Mouse (Mus musculus) activated CD4-positive, CD25-positive, alpha-beta regulatory T cell, adult 9 weeks (primary cell): ENCODE data around the gene Mst1. TPM values are rescaled to one million over a fixed set of nuclear protein-coding genes. Genes with fewer than 3 reads are reported as not detected.

Source experiments
- polyA plus RNA-seq: library from polyadenylated mRNA; unstranded; fragments of 100-300 nt; shearing (Covaris generic); gene quantifications from one replicate; pipeline ENCODE4 v1.2.1, GENCODE M21; 2017

The Mst1 gene
- polyA plus RNA-seq = 1.2 TPM

DNA sequence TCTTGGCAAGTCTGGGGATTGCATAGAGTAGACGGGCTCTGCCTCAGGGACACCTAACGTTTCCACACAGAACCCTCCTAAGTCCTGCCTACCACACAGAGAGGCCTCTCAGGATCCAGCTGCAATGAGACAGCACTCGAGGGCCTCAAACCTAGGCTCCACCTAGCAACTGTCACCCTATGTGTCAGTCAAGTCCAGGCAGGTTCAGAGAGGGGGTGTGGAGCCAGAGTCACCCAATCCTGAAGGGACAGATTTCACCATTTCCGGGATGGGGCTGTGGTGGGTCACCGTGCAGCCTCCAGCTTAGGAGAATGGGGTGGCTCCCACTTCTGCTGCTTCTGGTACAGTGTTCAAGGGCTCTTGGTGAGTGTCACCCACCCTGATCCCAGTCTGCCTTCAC, at the start of gene Mst1:
Gene Mst1 (plus strand): TSS at position 269 of the 400 bp plus-strand sequence.

DNA sequence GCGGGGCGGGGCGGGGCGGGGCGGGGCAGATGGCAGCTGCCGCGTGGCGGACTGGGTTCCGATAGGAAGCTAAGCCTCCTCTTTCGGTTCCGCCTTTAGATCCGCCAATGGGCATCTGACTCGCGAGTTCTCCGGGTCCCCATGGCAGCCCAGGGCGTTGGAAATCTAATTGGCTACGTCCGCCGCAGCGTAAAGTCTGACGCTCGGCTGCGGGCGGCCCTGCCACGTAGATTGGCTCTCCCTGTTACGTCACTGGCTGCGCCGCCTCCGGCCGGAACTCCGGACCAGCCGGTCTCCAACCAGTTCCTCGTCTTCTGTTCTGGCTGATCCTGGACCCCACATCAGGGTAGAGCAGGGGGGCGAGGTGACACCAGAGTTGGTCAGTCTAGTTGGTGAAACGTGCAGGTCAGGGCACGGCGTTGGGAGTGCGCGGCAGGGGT, 31.2 kb upstream of the Mst1 start, which contains the start of gene Gmppb:
Gene Gmppb (plus strand): TSS at position 227 of the 440 bp plus-strand sequence.

DNA sequence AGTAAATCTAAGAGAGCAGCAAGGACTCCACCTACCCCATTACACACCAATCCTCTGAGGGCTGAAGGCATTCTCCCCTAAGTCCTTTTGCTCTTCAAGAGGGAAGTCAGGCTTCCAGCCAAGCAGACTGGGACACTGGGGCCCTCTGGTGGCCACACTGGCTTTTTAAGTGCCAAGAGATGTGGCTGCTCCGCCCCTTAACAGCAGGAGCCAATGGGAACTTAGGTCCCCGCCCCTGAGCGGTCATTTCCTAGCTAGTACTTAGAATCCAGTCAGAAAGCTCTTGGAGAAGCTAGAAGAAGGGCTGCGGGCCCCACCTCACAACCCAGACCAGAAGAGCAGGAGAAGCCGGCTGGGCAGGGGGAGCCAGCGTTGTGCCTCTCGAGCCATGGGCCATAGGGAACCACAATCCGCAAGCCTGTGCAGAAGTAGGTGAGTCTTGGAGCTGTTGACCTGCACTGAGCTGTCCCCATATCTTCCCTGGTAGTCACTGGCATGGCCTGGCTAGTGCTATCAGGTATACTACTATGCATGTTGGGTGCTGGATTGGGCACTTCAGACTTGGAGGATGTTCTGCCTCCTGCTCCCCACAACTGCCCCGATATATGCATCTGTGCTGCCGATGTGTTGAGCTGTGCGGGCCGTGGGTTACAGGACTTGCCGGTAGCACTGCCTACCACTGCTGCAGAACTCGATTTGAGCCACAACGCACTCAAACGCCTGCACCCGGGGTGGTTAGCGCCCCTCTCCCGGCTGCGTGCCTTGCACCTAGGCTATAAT, 27.2 kb upstream of the Mst1 start, which contains the start of gene Amigo3:
Gene Amigo3 (plus strand): TSS at position 275 of the 780 bp plus-strand sequence.

DNA sequence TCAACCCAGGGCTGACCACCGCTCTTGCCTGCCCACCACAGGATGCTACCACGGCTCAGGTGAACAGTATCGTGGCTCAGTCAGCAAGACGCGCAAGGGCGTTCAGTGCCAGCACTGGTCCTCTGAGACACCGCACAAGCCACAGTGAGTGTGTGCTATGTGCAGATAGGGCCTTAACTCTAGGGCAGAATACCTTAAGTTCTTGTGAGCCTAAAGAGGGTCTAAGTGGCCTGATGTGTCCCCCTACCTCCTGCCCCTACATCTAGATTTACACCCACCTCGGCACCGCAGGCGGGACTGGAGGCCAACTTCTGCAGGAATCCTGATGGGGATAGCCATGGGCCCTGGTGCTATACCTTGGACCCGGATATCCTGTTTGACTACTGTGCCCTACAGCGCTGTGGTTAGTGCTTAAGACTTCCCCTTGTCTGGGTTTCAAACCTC, 2.8 kb downstream of the Mst1 start, which contains the start of gene Rnf123:
Gene Rnf123 (minus strand): TSS at position 359 of the 444 bp plus-strand sequence.

DNA sequence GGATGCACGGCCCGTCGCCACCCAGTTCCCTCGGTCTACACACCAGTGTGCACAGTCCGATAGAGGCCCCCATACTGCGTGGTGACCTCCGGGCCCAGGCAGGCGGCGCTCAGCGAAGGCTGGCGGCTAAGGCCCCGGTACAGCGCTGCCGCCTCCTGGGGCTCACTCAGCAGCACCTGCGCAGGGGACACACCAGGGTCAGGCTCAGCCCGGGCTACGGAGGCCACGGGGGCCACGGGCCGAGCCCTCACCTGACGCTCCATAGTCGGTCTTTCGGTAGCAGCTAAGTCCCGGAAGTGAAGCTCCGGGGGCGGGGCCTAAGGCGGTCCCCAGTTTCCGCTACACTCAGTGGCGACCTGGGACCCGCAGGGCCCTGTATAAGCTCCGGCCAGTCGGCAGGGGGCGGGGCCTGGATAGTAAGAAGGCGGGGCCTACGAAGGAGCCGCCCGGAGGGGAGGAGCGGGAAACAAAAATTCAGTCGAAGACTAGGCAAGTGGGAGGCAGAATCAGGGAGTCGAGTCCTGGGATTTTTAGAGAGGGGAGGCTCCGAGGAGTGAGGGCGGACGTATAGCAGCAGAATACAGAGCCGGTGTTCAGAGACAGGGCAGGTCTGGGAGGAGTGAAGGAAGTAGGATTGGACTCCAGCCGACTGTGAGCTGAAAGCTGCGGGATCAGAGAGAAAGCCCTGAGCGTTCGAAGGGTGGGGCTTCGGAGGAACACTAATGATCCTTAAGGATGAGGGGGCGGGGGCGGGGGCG, 14.1 kb downstream of the Mst1 start, which contains the start of gene Apeh:
Gene Apeh (minus strand): TSS at position 423 of the 758 bp plus-strand sequence.

Other genes with a start within 250 kb of the Mst1 start
- gene Rbm6, start 207.2 kb upstream of the Mst1 start, polyA plus RNA-seq = 118 TPM
- 24.2 TPM for gene Mon1a, start 192.3 kb upstream of the Mst1 start, polyA plus RNA-seq
- gene Mst1r, start 173.6 kb upstream of the Mst1 start, polyA plus RNA-seq = not detected
- gene Actl11, start 152.0 kb upstream of the Mst1 start, polyA plus RNA-seq = not detected
- gene Camkv, start 144.8 kb upstream of the Mst1 start, polyA plus RNA-seq = not detected
- 5.7 TPM for gene Traip, start 130.3 kb upstream of the Mst1 start, polyA plus RNA-seq
- 321 TPM for gene Uba7, start 104.9 kb upstream of the Mst1 start, polyA plus RNA-seq
- gene Gm20661, start 97.4 kb upstream of the Mst1 start, polyA plus RNA-seq = 0.27 TPM
- 2.3 TPM for gene Inka1, start 94.6 kb upstream of the Mst1 start, polyA plus RNA-seq
- 0.77 TPM for gene Cdhr4, start 87.9 kb upstream of the Mst1 start, polyA plus RNA-seq
- gene Gm20662, start 84.1 kb upstream of the Mst1 start, polyA plus RNA-seq = not detected
- gene Ip6k1, start 77.9 kb upstream of the Mst1 start, polyA plus RNA-seq = 68.8 TPM
- gene Gmppb, start 31.2 kb upstream of the Mst1 start, polyA plus RNA-seq = 40.7 TPM
- 4.8 TPM for gene Amigo3, start 27.3 kb upstream of the Mst1 start, polyA plus RNA-seq
- 189 TPM for gene Rnf123, start 2.9 kb downstream of the Mst1 start, polyA plus RNA-seq
- gene Apeh, start 14.2 kb downstream of the Mst1 start, polyA plus RNA-seq = 140 TPM
- gene Bsn, start 109.9 kb downstream of the Mst1 start, polyA plus RNA-seq = 0.81 TPM
- gene Dag1, start 183.5 kb downstream of the Mst1 start, polyA plus RNA-seq = 6.7 TPM
- gene Nicn1, start 210.0 kb downstream of the Mst1 start, polyA plus RNA-seq = 2.3 TPM
- 0.56 TPM for gene Amt, start 216.4 kb downstream of the Mst1 start, polyA plus RNA-seq
- gene Rhoa, start 225.7 kb downstream of the Mst1 start, polyA plus RNA-seq = 391 TPM
- 17.6 TPM for gene Tcta, start 225.7 kb downstream of the Mst1 start, polyA plus RNA-seq